Mouse (Mus musculus) c-Kit-negative CD71-positive TER-119-positive erythroid progenitor cells, embryonic 14.5 days (primary cell): ENCODE results near the gene Gpr65.
"Not testable (repeated sequence)": the region's sequence is repeated elsewhere in the genome, so short reads cannot be mapped to it uniquely, and the experiment has no call there.

Source experiments
- DNase-seq: peaks from one replicate; pipeline ENCODE4 v3.0.0-alpha.2; 2013; ENCODE audit warnings: low read depth, low spot score

The Gpr65 gene

DNA sequence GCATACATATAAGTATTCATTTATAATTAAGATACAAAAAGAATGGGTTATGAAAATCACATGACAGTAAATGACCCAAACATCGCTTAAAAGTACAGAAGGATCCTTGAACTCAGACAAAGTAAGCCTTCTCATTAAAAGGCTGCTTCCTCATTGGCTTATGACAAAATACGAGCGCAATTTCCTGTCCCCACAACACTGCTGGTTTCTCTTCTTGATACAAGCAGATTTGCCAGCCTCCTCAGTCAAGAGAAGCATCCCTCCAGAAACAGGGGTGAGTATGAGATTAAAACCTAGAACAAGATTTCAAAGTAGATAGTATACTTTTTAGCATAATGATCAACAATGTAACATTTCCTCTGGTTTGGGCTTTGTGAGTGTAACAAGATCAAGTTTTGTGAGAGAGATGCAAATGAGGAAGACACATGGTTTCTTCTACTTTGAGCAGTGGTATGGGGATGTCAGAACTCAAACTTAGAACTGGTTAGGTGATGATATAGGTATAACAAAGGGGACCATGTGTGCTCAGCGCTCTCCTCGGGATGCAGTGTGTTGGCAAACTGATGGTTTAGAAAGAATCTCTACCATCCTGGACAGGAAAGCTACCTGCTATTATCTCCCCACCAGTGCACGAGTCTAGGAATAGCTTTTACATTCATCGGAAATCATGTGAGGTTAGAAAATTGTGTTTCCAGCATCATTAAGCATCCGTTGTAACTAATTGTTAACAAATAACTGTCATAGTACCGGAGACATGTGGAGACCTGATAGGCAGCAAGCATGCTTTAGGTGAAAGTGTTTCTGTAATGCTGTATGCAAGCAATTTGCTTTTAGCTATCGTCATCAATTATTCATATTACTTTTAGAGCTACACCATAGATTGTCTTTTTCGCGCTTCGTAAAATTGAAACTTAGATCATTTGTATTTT, at the start of gene Gpr65:
Gene Gpr65, plus strand, starts transcription at position 195 of the 929 bp plus-strand sequence.
- no peak for DNase-seq

DNA sequence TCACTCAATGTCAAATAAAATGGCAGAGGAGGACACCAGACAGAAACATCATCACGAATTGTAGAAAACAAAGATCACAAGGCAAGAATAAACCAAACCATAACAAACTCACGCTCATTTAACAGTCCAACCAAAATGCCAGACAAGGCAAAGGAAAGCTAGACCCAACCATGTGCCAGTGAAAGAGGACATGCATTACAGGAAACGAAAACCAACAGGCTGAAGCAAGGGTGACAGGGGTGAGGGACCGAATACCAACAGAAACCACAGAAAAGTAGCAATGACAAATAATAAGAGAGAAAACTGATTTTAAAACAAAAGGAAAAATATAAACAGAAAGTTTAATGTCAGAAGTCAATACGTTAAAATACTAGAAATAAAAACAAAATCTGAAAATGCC, 45.1 kb upstream of the Gpr65 start:
- DNase-seq, result no peak

DNA sequence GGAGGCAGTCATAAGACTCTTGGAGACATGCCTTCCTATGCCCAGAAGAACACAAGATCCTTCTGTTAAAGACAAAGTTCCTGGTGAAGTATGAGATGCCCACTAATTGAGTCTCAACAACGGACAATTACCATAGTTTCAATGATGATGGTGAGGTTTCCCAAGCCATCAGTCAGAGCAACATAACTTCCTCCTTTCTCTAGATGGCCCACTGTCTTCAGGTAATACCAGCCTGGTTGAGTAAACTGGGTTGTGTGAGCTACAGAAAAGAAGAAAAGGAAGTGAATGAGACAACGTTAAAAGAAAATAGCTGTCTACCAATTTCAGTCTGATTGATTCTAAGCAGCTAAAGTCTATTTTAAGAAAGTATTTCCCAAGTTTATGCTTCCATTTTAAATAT, 41.4 kb upstream of the Gpr65 start:
- DNase-seq, result no peak

DNA sequence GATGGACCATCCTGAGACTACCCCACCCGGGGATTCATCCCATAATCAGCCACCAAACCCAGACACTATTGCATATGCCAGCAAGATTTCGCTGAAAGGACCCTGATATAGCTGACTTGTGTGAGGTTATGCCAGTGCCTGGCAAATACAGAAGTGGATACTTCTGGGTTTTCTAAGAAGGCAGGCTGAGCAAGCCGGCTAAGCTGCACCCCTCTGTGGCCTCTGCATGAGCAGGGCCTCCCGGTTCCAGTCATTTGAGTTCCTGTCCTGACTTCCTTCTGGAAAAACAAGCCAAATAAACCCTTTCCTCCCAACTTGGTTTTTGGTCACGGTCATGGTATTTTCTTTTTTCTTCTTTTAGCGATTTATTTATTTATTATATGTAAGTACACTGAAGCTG, 30.0 kb upstream of the Gpr65 start:
- not testable (repeated sequence) for DNase-seq

DNA sequence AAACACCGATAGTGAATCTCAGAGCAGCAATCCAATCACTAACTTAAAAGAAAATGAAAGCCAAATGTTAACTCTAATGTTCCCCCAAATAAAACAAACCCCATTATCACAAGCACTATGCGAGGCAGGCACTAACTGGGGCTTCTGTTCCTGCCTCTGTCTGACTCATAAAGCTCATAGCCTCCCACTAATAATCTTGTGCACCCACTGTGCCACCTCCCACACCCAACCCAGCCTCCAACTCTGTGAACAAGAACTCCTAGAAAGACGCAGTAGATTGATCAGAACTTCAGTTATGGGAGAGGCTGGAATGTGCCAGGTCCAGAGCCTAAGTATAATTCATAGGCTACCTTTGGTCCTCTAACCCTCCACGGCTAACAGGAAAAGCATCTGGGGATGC, 24.3 kb upstream of the Gpr65 start:
- DNase-seq, result no peak

DNA sequence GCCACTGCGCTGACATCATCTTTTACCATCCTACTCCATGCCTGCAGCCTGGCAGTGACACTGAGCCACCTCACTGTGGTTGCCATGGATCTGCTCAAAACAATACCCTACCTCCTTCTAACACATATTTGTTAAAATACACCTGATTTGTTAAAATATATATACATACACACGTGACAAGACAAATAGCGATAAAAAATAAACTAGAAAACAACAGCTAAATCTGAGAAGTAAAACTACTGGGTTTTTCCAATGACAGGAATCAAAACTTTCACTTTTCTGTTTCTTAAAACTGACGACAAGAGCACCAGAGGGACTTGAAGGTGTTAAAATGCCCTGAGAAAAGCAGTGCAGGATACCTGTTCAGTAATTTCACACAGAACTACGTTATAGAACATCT, 23.6 kb upstream of the Gpr65 start:
- DNase-seq, result no peak

DNA sequence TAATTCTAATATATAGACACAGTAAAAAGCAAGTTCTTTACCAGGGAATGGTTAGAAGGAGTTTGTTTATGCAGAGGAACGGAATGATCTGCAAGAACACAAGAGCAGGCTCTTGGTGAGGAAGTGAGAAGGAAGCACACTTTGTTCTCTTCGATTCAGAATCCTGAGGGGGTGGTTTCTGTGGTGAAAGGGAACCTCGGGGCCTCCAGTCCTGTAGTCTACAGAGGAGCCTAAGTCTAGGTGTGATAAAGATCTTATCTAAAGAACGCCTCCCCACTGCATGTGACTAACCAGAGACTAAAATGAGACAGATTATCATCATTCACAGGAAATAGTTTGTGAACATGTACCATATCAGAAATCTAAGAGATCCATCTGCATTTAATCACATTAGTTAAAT, 21.6 kb upstream of the Gpr65 start:
- DNase-seq, result no peak

DNA sequence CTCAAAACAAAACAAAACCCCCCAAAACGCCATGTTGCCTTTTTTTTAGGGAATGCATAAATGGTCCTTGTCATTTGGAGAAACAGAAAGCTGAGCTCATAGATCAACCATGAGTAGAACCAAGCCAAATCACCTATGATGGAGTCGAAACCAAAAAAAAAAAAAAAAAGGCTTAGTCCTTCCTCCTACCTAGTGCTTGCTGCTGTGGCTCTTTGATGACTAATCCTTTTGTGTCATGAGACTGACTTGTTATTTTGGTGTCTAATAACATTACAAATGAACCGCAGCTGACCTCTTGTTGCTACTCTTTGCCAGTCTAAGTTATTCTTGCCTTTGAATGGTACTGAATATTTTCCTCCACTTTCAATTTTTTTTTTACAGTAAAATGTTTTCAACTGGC, 18.8 kb upstream of the Gpr65 start:
- DNase-seq, result no peak

DNA sequence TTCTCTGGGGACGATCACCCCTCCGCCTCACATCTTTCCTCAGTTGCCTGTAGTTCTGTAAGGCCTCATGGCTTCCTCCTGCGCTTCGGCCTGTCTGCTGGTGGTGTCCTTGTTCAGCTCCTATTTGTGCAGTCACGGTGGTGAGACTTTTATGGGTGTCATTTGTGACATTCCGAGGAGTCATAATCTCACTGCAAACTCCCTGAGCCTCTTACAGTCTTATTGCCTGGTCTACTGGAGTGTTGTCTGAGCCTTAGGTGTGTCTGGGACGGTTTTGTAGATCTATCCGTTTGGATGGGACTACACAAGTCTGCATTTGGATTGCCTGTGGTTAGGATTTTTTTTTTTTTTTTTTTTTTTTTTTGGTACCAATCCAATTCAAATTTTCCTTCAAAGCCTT, 18.1 kb upstream of the Gpr65 start:
- no peak for DNase-seq

DNA sequence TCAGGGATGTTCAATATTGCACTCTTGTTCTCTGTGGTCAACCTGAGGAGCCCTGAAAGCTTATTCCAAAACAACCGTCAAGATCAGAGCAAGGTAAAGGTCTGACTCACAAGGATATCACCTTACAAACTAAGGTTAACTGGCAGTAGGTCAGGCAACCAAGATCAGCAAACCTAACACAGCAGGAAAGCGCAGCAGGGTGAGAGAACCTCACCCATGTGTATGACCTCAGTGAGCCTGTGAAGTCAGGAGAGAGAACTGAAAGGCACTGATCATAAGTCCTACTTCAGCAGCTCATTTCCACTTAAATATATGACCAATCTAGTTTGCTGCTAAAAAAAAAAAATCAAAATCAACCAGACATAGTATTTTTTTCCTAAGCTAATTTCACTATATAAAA, 16.0 kb upstream of the Gpr65 start:
- DNase-seq, result no peak

DNA sequence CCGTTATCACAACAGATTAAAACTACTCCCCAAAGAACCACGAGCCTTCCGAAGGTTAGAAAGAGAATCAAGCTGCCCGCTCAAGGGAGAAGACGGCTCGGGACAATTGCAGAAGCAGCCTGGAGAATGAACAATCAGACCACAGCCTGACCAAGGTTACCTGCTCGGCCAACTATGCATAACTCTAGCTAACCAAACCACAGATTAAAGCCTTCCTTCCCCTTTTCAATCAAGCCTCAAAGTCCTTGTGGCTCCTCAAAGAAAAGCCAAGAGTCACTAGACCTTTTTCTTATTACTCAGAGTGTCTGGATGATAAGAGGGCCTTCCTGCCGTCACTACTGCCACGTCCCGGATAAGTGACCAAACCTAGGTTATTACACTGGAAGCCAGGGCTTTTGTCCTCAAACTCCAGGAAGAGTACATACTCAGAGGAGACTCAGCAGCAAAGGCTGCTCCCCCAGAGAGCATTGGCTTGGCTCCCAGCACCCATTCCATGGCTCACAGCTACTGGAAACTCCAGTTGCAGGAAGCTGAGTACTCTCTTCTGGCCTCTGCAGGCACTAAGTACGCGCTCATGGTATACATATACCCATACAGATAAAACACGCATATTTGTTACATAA, 13.0 kb upstream of the Gpr65 start:
- DNase-seq, result no peak

DNA sequence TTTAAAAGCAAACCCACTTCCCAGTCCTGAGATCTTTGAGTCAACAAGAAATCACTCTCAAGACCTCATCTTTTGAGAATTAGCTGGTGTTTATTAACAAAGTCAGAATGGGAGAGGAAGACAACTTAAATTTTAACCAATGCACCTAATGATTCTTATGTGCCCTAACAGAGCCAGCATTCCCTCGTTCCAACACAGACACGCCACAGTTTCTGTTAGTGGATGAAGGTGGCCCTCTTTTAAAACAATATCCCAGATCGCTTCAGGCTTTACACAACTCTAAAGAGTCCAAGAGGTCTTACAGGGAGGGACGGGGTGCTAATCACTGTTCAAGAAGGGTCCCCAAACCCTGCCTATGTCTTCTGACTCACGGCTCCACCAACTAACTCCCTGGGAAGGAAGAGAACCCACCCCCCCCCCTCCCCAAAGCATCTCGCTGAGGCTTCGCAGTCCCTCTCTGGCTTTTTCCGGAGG, 10.0 kb upstream of the Gpr65 start:
- DNase-seq, result no peak

DNA sequence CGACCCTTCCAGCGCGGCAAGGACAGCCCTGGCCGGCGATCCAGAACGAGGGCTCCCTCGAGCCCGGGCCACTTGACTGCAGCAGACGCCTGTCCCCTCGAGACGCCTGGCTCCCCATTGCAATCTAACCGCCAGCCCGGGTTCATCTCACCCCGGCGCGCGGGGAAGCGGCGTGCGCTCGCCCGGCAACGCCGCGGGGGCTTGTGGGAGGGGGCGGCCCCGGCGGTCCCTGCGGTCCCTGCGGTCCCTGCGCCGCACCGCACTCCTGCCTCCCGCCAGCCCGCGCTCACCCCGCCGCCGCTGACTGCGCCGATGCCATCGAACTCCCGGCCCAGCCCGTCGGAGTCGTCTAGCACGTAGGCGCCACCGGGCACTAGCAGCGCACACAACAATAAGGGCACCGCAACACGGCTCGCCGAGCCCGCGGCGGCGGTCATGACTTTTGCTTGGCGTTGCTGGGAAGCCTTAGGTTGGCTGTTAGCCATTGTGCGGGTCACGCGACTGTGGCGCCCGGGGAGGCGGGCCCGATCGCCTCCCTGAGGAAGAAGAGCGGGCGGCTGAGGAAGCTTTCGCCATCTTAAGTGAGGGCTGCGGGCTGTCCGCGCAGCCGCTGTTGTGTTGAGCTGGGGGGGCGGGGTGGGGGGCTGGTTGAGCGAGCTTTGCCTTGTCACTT, 9.5 kb upstream of the Gpr65 start, which contains the start of gene Galc:
Gene Galc, minus strand, starts transcription at position 615 of the 673 bp plus-strand sequence.
- DNase-seq, result peak; percentile 26

DNA sequence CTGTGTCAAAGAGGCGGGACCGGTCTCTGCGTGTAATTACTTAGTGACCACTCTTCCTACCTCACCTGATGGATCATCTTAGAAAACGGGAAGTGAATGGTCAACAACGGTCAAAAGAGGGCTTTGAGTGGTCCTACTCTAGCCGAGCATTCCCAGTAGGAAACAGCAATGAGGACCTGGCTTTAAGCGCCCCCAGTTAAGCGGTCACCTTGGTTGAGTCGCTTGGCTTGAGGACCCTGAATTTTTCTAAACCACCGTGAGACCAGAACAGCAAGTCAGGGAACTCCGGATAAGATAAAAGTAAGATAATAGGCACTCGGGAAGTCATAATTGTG, 8.9 kb upstream of the Gpr65 start:
- no peak for DNase-seq

DNA sequence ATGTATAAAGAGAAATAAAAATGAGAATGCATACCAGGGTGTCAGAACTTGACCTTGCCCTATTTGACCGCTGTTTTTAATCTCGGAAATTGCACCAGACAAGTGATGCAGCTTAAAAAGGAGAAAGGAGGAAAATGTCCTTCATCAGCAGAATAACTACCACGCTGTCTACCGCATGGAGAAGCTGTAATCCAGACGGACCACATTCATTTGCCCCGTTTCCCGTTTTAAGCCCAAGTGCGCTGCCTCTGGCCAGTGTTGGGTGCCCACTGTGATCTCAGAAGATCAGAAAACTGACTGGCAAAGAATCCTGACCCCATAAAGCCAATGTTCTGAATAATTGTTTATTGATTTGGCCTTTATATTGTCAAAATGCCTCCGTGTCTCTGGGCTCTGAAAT, 2.7 kb upstream of the Gpr65 start:
- no peak for DNase-seq

DNA sequence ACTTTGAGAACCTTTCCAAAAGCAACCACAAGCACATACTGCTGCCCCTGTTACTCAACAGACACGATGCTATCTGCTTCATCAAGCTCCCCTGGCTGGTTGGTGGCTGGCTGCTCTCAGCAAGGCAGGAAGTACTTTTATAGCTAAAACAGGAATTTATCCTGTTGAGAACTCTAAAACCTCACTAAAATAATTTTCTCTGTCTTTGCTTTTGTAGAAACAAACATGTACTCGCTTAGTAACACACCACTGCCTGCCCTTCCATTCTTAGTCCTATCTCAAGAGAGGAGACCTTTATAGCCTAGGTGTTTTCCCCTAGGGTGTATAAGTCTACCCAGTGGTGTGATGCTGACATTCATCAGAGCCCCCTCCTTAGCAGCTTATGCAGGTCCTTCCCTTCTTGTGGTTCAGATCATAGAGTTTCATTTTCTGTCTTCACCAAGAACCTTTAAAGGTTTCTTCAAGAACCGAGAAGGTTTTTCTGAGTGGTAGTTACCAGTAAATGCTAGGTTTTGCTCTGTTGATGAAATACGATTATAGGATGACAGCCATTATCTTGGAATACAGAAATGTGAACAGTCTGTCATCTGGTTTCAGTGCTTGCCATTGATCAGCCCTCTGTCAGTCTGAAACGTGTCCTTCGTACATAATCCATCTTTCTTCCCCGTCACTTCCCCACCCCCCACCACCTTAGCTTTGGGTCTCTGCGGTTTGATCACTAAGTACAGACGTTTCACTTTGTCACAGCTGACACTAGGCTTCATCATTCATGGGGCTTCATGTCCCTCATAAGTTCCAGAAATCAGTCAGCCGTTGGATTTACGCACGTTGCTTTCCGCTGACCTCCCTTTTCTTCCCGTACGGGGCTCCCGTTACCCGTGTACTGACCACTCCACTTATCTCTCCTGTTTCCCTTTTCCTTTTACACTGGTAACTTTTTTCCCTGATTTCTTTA, 1.6 kb downstream of the Gpr65 start:
- no peak for DNase-seq

DNA sequence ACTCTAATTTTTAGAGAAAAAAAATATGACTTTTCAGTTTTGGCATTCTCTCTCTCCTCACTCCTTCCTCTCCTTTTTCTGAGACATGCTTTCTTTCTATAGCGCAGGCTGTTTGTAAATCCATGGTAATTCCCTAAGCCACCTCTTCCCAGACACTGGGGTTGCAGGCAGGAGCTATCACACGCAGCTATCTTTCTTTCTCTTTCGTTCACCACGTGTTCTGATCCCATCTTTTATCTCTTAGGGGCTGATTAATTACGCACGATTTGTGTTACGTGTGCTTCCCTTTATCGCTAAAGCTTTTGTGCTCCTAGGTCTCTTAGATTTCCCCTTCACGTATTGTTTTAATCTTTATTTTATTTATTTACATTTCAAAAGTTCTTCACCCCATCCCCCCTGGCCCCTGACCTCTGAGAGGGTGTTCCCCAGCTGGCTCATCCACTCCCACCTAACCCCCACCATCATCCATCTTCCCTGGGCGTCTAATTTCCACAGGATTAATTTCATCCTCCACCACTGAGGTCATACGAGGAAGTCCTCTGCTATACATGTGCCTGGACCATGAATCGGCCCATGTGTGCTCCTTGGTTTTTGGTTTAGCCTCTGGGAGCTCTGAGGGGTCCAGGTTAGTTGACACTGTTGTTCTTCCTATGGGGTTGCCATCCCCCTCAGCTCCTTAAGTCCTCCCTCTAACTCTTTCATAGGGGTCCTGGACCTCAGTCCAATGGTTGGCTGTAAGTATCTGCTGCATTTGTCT, 2.6 kb downstream of the Gpr65 start:
- DNase-seq, result no peak

DNA sequence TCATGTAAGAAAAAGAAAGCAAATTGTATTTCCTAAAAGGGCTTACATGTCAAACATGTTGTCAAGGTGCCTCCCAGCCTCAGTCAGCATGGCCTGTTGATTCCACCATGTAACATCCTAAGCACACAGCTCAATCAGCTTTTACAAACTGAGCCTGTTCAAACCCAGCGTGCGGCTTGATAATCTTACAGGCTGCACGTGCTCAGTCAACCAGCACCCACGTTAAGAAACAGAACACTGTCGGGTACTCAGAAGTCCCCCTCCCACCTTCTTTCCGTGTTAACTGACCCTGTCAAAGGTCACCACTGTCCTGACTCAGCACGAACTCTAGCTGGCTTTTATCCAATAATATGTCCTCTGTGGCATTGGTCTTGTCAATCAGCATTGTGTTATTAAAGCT, 4.0 kb downstream of the Gpr65 start:
- DNase-seq, result no peak

DNA sequence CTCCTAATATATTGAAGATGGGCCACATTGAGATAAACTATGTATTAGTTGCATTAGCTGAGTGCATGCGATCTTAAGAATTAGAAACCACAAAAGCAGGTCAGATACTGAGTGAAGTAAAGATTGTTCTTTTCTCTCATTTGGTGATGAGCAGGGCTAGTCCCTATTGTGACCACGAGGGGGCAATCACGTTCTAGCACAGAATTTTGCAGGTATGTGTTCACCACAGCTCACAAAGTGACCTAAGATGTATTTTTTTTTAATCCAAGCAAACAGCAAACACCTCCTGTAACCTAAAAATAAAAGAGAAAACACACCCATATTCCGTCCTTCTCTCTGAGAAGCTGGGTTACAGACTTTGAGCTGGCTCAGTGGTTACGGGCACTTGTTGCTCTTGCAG, 12.1 kb downstream of the Gpr65 start:
- DNase-seq, result no peak

DNA sequence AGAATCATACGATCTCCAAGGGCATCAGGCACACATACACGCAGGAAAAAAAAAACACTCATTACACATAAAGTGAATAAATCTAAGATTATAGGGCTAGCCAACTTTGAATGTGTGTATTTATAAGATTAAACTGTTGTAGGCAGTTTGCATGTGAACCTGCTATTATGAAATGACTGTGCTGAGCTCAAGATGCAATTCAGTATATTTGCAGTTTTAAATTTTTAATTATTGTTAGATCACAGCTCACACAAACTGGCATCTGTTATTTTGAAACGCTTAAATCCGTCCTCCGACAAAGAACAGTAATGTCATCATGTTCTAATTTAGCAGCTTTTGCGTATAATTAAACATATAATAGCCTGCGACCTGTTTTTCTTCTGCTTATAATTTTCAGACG, 12.6 kb downstream of the Gpr65 start:
- DNase-seq, result no peak
